Mouse (Mus musculus) limb, embryonic 11.5 days (tissue): Measurements from ENCODE around the gene Plagl2. TPM values are rescaled to one million over a fixed set of nuclear protein-coding genes. Genes with fewer than 3 reads are reported as not detected.

Source experiments
- ATAC-seq: fragments of 200-750 bp; cut with Nextera tagmentation; 2 replicates; pipeline ENCODE4 v1.8.0; 2017; ENCODE audit warnings: low read depth; ENCODE audit not compliant: insufficient number of reproducible peaks, low FRiP score, low TSS enrichment
- DNase-seq: peaks from one replicate; pipeline ENCODE4 v3.0.0-alpha.2; 2015; ENCODE audit warnings: low spot score
- H3K27ac ChIP-seq: fragments of 300-500 bp; sonication (generic); replicated peaks from 2 replicates; pipeline ENCODE4 v1.5.1; 2014; ENCODE audit warnings: low read depth, mild to moderate bottlenecking, low read length
- H3K27me3 ChIP-seq: fragments of 300-500 bp; sonication (generic); 2 replicates; pipeline ENCODE4 v1.6.1; 2014; ENCODE audit warnings: mild to moderate bottlenecking, low read length, mixed read lengths; ENCODE audit not compliant: control insufficient read depth, insufficient read depth
- H3K36me3 ChIP-seq: fragments of 300-500 bp; sonication (generic); 2 replicates; pipeline ENCODE4 v1.6.1; 2014; ENCODE audit warnings: mild to moderate bottlenecking, low read length, moderate library complexity, mixed read lengths; ENCODE audit not compliant: control insufficient read depth, insufficient read depth
- H3K4me1 ChIP-seq: fragments of 300-500 bp; sonication (generic); 2 replicates; pipeline ENCODE4 v1.6.1; 2014; ENCODE audit warnings: low read length, mixed read lengths; ENCODE audit not compliant: control insufficient read depth, insufficient read depth
- H3K4me2 ChIP-seq: fragments of 300-500 bp; sonication (generic); 2 replicates; pipeline ENCODE4 v1.6.1; 2014; ENCODE audit warnings: low read depth, mild to moderate bottlenecking, moderate library complexity; ENCODE audit not compliant: severe bottlenecking
- H3K4me3 ChIP-seq: fragments of 300-500 bp; sonication (generic); 2 replicates; pipeline ENCODE4 v1.5.1; 2014; ENCODE audit warnings: low read depth, low read length
- H3K9ac ChIP-seq: fragments of 300-500 bp; sonication (generic); 2 replicates; pipeline ENCODE4 v1.6.1; 2014; ENCODE audit warnings: mild to moderate bottlenecking, low read length
- H3K9me3 ChIP-seq: fragments of 300-500 bp; sonication (generic); 2 replicates; pipeline ENCODE4 v1.6.1; 2016; ENCODE audit warnings: low read length; ENCODE audit not compliant: control insufficient read depth
- WGBS: fragments of 180-500 bp; shearing (Covaris S2); extraction: QIAGEN DNeasy Blood & Tissue Kit; methylation state at CpG from one replicate; pipeline ENCODE4 v1.1.7; 2014; 5-methylcytosine and 5-hydroxymethylcytosine counted together
- polyA plus RNA-seq: library from polyadenylated mRNA; unstranded; fragments of >200 nt; fragmentation: Nextera tagmentation; extraction: Ambion mirVana; gene quantifications from 2 replicates; pipeline ENCODE4 v1.2.1, GENCODE M21; 2014

The Plagl2 gene
- polyA plus RNA-seq, 1 experiment from 2014 or later, result 29.6 TPM

DNA sequence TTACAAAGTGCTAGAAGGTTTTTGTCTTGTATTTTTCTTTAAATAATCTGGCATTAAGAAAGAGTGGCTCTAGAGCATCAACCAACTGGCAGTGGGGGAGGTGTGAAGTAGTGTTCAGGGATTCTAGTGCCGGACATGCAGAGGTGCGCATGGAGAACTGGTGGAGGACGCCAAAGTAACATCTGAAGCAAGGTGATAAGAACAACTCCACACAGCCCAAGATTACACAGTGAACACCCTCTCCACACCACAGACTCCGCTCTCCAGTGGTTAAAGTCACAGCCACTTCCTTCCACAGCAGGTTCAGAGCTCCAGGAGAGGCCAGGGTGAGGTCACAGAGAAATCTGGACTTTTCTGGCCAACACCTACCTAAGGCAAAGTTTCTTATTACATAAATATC, 13.3 kb downstream of the Plagl2 start:
- no peak overlapping the region for H3K4me2 ChIP-seq
- no peak overlapping the region for H3K4me3 ChIP-seq
- H3K4me1 ChIP-seq, result peaks cover 8% of the 10 kb centered on the region
- H3K36me3 ChIP-seq, result peaks cover 16% of the 10 kb centered on the region
- ATAC-seq (no peak), DNase-seq (no peak)
- H3K9ac ChIP-seq, result no peak overlapping the region
- H3K27ac ChIP-seq, result no peak overlapping the region
- H3K27me3 ChIP-seq, result no peaks in the 10 kb centered on the region
- no peaks in the 10 kb centered on the region for H3K9me3 ChIP-seq
- WGBS, result 94% methylated on average over 4 of the region's 4 CpGs

DNA sequence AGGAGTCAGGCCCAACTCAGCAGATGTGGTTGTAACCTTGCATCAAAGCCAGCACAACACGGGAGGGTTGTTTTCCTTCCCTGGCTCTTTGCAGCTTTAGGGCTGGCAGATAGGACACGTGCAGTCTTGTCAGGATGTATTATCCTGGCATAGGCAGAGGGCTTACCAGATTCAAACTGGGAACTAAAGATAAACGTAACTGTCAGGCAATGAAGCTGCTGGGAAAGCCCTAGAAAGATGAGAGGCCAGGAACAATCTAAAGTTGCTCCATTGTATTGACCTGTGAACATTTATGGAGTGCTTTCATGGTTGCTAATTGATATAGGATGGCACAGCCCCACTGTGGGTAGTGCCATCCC, 15.7 kb downstream of the Plagl2 start:
- Histone ChIP-seq H3K4me1 (peaks cover 8% of the 10 kb centered on the region), H3K27ac (no peak overlapping the region), H3K27me3 (no peaks in the 10 kb centered on the region), H3K9ac (peak overlapping the region; percentile 77; the same call in 1 of the 2 replicates), H3K4me3 (peak overlapping the region; percentile 47), H3K36me3 (peaks cover 3% of the 10 kb centered on the region; the same call in 1 of the 2 replicates), H3K4me2 (peak overlapping the region; percentile 81), H3K9me3 (no peaks in the 10 kb centered on the region)
- WGBS, result 3% methylated on average over 3 of the region's 3 CpGs
- DNase-seq (no peak), ATAC-seq (no peak)

DNA sequence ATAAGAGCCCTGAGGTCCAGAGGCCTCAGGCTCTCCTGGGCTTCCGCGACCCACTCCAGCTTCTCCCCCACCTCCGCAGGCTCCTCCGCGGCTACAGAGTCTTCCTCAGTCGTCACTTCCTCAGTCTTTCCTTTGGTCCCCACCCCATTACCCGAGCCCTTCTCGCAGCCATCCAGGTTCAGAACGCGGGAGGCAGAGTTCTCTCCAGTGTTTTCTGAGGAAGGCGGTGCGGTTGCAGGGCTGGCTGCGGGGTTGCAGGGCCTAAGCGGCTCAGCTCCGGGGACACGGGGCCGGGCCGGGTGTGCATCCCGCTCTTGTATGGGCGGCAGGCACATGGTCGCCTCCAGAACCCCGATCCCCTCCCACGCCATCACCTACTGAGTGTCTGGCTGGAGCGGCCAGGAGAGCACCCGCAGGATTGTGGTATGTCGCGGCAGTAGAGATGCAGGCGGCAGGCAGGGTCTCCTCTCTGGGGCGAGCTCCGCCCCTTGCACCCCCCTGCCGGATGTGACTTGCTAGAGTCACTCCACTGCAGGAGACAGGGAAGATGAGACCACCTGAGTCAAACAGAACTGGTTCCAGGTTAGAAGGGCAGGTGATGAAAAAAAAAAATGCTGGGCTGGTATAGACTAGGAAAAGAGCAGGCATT, 16.2 kb downstream of the Plagl2 start, which contains the start of gene Tspyl3:
Gene Tspyl3 (minus strand): TSS at position 496 of the 649 bp plus-strand sequence.
- H3K9me3 ChIP-seq, result no peaks in the 10 kb centered on the region
- 0 out of 2 replicates have a peak within 1 kb of the TSS, but pooled peaks have one; percentile 21 for H3K27ac ChIP-seq
- peak within 1 kb of the TSS; percentile 77 for H3K9ac ChIP-seq
- H3K4me1 ChIP-seq, result peaks cover 8% of the 10 kb centered on the region
- H3K36me3 ChIP-seq, result peaks cover 3% of the 10 kb centered on the region; the same call in 1 of the 2 replicates
- peak within 1 kb of the TSS; percentile 47 for H3K4me3 ChIP-seq
- DNase-seq (peak; percentile 73), ATAC-seq (peak; percentile 46; the same call in 1 of the 2 replicates)
- 1% methylated on average over 31 of the region's 31 CpGs for WGBS
- H3K4me2 ChIP-seq, result peak within 1 kb of the TSS; percentile 81
- no peaks in the 10 kb centered on the region for H3K27me3 ChIP-seq

DNA sequence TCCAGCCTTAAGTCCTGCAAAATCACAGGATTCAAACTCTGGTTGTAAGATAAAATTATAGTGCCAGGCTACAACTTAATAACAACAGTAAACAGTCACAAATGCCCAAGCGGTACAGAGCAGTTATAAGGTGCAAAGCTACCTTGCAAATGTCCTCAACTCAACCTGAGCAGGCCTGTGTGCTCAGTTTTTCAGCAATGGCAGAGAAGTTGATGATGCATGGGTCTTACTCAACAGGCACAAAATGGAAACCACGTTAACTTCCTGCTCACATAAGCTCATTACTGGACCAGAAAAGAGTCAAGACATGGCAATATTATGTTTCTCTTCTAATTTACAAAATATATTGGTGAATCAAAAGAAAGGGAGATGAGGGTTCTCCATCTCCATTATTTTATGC, 18.7 kb downstream of the Plagl2 start:
- Histone ChIP-seq H3K9me3 (no peaks in the 10 kb centered on the region), H3K4me3 (no peak overlapping the region), H3K27me3 (no peaks in the 10 kb centered on the region), H3K4me1 (peaks cover 8% of the 10 kb centered on the region), H3K9ac (no peak overlapping the region), H3K27ac (no peak overlapping the region), H3K36me3 (no peaks in the 10 kb centered on the region; the same call in 1 of the 2 replicates), H3K4me2 (no peak overlapping the region)
- DNase-seq (no peak), ATAC-seq (no peak)
- 90% methylated on average over 2 of the region's 2 CpGs for WGBS

DNA sequence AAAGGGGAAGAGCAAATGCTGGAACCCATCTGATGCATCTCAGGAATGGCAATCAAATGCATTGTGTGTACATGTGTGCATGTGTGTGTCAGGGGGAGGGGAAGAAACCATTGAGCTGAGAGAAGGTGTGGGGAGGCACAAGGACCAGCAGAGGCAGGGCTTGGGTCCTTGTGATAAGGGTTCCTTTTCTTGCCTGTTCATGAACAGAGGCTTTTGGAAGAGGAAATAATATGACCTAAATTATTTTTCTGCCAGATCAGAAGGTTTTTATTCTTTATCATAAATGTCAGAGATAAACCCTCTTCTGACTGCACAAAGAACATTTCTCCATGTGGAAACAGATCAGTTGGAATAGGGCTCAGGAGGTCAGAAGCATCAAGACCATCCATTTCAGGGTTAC, 19.1 kb downstream of the Plagl2 start:
- H3K4me1 ChIP-seq, result peaks cover 8% of the 10 kb centered on the region
- H3K4me2 ChIP-seq, result no peak overlapping the region
- DNase-seq (no peak), ATAC-seq (no peak)
- no peak overlapping the region for H3K4me3 ChIP-seq
- H3K27ac ChIP-seq, result no peak overlapping the region
- no peaks in the 10 kb centered on the region for H3K9me3 ChIP-seq
- H3K27me3 ChIP-seq, result no peaks in the 10 kb centered on the region
- H3K36me3 ChIP-seq, result no peaks in the 10 kb centered on the region; the same call in 1 of the 2 replicates
- H3K9ac ChIP-seq, result no peak overlapping the region

DNA sequence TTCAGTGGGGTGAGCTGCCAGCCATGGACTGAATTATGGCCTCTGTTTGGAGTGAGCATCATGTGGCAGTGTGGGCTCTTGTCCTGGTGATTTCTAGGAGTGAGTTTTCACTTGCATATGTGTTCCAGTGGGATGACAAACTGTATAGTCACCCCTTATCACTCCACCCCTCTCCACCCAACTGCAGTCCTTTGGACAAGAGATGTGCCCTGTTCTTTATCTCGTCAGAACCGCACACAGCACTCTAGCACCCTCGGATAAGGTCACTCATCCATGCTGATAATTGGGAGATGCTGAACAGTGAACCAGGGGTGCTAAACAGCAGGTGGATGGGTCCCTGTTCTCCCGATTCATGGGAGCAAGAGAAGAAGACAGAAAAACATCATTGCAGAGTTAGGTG, 19.6 kb downstream of the Plagl2 start:
- DNase-seq (no peak), ATAC-seq (no peak)
- Histone ChIP-seq H3K27me3 (no peaks in the 10 kb centered on the region), H3K36me3 (no peaks in the 10 kb centered on the region; the same call in 1 of the 2 replicates), H3K4me2 (no peak overlapping the region), H3K27ac (no peak overlapping the region), H3K9me3 (no peaks in the 10 kb centered on the region), H3K9ac (no peak overlapping the region), H3K4me1 (peaks cover 8% of the 10 kb centered on the region), H3K4me3 (no peak overlapping the region)
- 86% methylated on average over 4 of the region's 4 CpGs for WGBS

DNA sequence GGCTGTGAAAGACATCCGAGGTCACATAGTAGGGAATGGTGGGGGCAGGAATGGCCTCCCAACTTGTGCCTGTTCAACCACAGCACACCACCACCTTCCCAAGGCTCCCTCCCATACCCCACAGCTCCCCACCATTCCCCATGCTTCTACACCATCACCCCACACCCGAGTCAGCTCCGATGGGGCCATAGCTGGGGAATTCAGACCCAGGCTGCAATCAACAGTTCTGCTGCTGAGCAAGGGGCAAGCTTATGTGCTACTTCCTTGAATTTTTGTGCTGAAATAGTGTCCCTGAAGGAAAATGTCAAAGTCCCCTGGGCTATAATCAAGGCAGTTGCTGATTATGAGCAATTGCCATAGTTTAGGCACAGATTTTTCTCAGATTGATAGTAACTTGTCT, 22.7 kb downstream of the Plagl2 start:
- Histone ChIP-seq H3K9me3 (no peaks in the 10 kb centered on the region), H3K4me1 (no peaks in the 10 kb centered on the region), H3K9ac (no peak overlapping the region), H3K27me3 (no peaks in the 10 kb centered on the region), H3K4me2 (no peak overlapping the region), H3K27ac (no peak overlapping the region), H3K4me3 (no peak overlapping the region), H3K36me3 (no peaks in the 10 kb centered on the region; the same call in 1 of the 2 replicates)
- DNase-seq (no peak), ATAC-seq (no peak)
- WGBS, result 82% methylated on average over 3 of the region's 3 CpGs

DNA sequence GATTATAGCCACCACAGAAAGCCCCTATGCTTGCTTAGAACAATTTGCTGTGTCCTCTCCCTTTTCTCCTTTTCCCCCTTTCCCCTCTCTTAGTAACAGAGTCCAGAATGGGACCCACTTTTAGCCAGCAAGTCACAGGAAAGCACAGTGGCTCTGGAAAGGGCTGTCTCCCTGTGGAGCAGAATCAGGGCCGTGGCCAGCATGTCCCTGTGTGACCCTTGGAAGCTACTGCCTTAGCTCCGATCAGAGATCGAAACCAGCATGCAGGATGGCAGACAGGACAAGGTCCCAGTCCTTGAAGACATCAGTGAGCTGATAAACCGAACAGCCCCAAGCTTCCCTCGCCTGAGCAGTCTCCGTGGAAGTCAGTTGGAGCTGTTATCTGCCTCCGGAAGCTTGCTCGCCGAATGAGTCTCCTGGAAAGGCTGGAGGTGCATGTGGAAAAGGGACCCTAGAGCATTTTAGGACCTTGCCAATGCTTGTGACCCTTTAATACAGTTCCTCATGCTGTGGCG, 23.3 kb downstream of the Plagl2 start:
- Histone ChIP-seq H3K27ac (no peak overlapping the region), H3K4me1 (no peaks in the 10 kb centered on the region), H3K4me3 (no peak overlapping the region), H3K27me3 (no peaks in the 10 kb centered on the region), H3K4me2 (no peak overlapping the region), H3K9me3 (no peaks in the 10 kb centered on the region), H3K9ac (no peak overlapping the region), H3K36me3 (no peaks in the 10 kb centered on the region; the same call in none of the 2 replicates)
- no peak for DNase-seq
- ATAC-seq, result no peak
- WGBS, result 82% methylated on average over 10 of the region's 10 CpGs
